Mouse (Mus musculus) myocyte (in vitro differentiated cells): ENCODE measurements at regions not wholly inside any gene's neighbourhood (a gene's known extent, or its start where the extent isn't known, plus 50 kb on each side); places are given as distances from the start of the nearest gene placed in this dataset.

Experiments used
- CEBPB ChIP-seq: IDR thresholded peaks from 2 replicates; pipeline ENCODE4 v1.6.1; 2011; ENCODE audit warnings: mild to moderate bottlenecking, moderate library complexity; ENCODE audit not compliant: poor library complexity, insufficient read depth, severe bottlenecking
- MAX ChIP-seq: IDR thresholded peaks from one replicate; pipeline ENCODE4 v1.6.1; 2011; ENCODE audit warnings: low read depth, mild to moderate bottlenecking, control low read depth
- MYOD1 ChIP-seq, 3 experiments: IDR thresholded peaks; one replicate each; pipeline ENCODE4 v1.6.1; 2011; ENCODE audit warnings: control low read depth in 2 of 3, low read depth in 2 of 3, mild to moderate bottlenecking in 2 of 3, moderate library complexity in 1 of 3; ENCODE audit not compliant: insufficient read length in 2 of 3, control insufficient read depth in 1 of 3
- MYOG ChIP-seq, 3 experiments: IDR thresholded peaks; one replicate each; pipeline ENCODE4 v1.6.1; 2011; ENCODE audit warnings: control low read depth in 2 of 3, low read depth in 2 of 3, mild to moderate bottlenecking in 2 of 3; ENCODE audit not compliant: insufficient read length in 2 of 3, control insufficient read depth in 1 of 3, insufficient read depth in 1 of 3
- POLR2A ChIP-seq: IDR thresholded peaks from one replicate; pipeline ENCODE4 v1.6.1; 2011; ENCODE audit warnings: low read depth, mild to moderate bottlenecking, control low read depth, moderate library complexity; ENCODE audit not compliant: insufficient read length
- POLR2AphosphoS2 ChIP-seq: IDR thresholded peaks from one replicate; pipeline ENCODE4 v1.6.1; 2011; ENCODE audit warnings: low read depth, control low read depth; ENCODE audit not compliant: insufficient read length
- SRF ChIP-seq: IDR thresholded peaks from one replicate; pipeline ENCODE4 v1.6.1; 2011; ENCODE audit warnings: low read depth; ENCODE audit not compliant: control insufficient read depth, insufficient read length
- TCF12 ChIP-seq: IDR thresholded peaks from one replicate; pipeline ENCODE4 v1.6.1; 2011; ENCODE audit warnings: mild to moderate bottlenecking, control low read depth; ENCODE audit not compliant: poor library complexity, insufficient read depth, severe bottlenecking
- USF1 ChIP-seq: IDR thresholded peaks from one replicate; pipeline ENCODE4 v1.6.1; 2011; ENCODE audit warnings: low read depth, mild to moderate bottlenecking, control low read depth, moderate library complexity

- TF ChIP-seq POLR2A = no peak
- no peak for TF ChIP-seq SRF
- TF ChIP-seq TCF12 = no peak
- TF ChIP-seq MYOD1 (IDR thresholded peaks at IDR 0.05; ENCODE audit: control insufficient read depth in 1 of 3, insufficient read length in 2 of 3, low read depth in 2 of 3) = no peak
- TF ChIP-seq POLR2AphosphoS2 = no peak
- no peak for TF ChIP-seq MAX
- no peak for TF ChIP-seq MYOG (IDR thresholded peaks at IDR 0.05; ENCODE audit: control insufficient read depth in 1 of 3, insufficient read depth in 1 of 3, insufficient read length in 2 of 3, low read depth in 2 of 3)
- TF ChIP-seq CEBPB = no peak
- no peak for TF ChIP-seq USF1
Observed at GRCm38 (mm10) chr10:96685991-96686601, 69.3 kb downstream of the Btg1 start.
